Mouse (Mus musculus): ENCODE measurements around the gene Olfr1419.
"Not testable (repeated sequence)": the region's sequence is repeated elsewhere in the genome, so short reads cannot be mapped to it uniquely, and the experiment has no call there.

The Olfr1419 gene

GRCm38 (mm10) chr19:11875006-11875405, at the start of gene Olfr1419:
Olfr1419 (minus strand) TSS chr19:11875106.
- no peak for DNase-seq (ENCODE audit: low spot score)

- not testable (repeated sequence) for DNase-seq (ENCODE audit: low spot score)
Measured at GRCm38 (mm10) chr19:11922515-11922914, 47.6 kb upstream of the Olfr1419 start.

- DNase-seq (ENCODE audit: low spot score), result no peak
Measured at GRCm38 (mm10) chr19:11922068-11922467, 47.2 kb upstream of the Olfr1419 start.

- no peak for DNase-seq (ENCODE audit: low spot score)
Measured at GRCm38 (mm10) chr19:11915804-11916203, 40.9 kb upstream of the Olfr1419 start.

GRCm38 (mm10) chr19:11912533-11913121, 37.7 kb upstream of the Olfr1419 start:
- DNase-seq (ENCODE audit: low spot score), result peak; percentile 25

GRCm38 (mm10) chr19:11912037-11912532, 37.2 kb upstream of the Olfr1419 start, which contains the start of gene Patl1:
Patl1 (plus strand) TSS chr19:11912399.
- DNase-seq (ENCODE audit: low spot score), result peak; percentile 88

- peak; percentile 2 for DNase-seq (ENCODE audit: low spot score)
Measured at GRCm38 (mm10) chr19:11911603-11912002, 36.7 kb upstream of the Olfr1419 start.

- DNase-seq (ENCODE audit: low spot score), result no peak
Measured at GRCm38 (mm10) chr19:11911021-11911420, 36.1 kb upstream of the Olfr1419 start.

GRCm38 (mm10) chr19:11886265-11886664, 11.4 kb upstream of the Olfr1419 start, which contains the start of gene Olfr1420:
Olfr1420 (plus strand) TSS chr19:11886565.
- DNase-seq (ENCODE audit: low spot score), result no peak

- DNase-seq (ENCODE audit: low spot score), result not testable (repeated sequence)
Measured at GRCm38 (mm10) chr19:11878404-11878803, 3.5 kb upstream of the Olfr1419 start.

- DNase-seq (ENCODE audit: low spot score), result no peak
Measured at GRCm38 (mm10) chr19:11867837-11868236, 7.1 kb downstream of the Olfr1419 start.

- no peak for DNase-seq (ENCODE audit: low spot score)
Measured at GRCm38 (mm10) chr19:11860966-11861365, 13.9 kb downstream of the Olfr1419 start, which contains the start of gene Olfr1418. Olfr1418 (minus strand) TSS chr19:11861066.

- DNase-seq (ENCODE audit: low spot score), result no peak
Measured at GRCm38 (mm10) chr19:11856506-11856905, 18.4 kb downstream of the Olfr1419 start.

GRCm38 (mm10) chr19:11854821-11855220, 20.1 kb downstream of the Olfr1419 start:
- no peak for DNase-seq (ENCODE audit: low spot score)

GRCm38 (mm10) chr19:11852652-11853051, 22.3 kb downstream of the Olfr1419 start:
- DNase-seq (ENCODE audit: low spot score), result no peak

- DNase-seq (ENCODE audit: low spot score), result no peak
Measured at GRCm38 (mm10) chr19:11846333-11846732, 28.6 kb downstream of the Olfr1419 start.

GRCm38 (mm10) chr19:11839119-11839518, 35.8 kb downstream of the Olfr1419 start, which contains the start of gene Olfr1417:
Olfr1417 (minus strand) TSS chr19:11839219.
- DNase-seq (ENCODE audit: low spot score), result no peak

- no peak for DNase-seq (ENCODE audit: low spot score)
Measured at GRCm38 (mm10) chr19:11823346-11824065, 51.4 kb downstream of the Olfr1419 start.

- no peak for DNase-seq (ENCODE audit: low spot score)
Measured at GRCm38 (mm10) chr19:11820211-11820610, 54.7 kb downstream of the Olfr1419 start.

GRCm38 (mm10) chr19:11819800-11820199, 55.1 kb downstream of the Olfr1419 start:
- DNase-seq (ENCODE audit: low spot score), result peak; percentile 67

GRCm38 (mm10) chr19:11819143-11819700, 55.7 kb downstream of the Olfr1419 start, which contains the start of gene Stx3:
Stx3 (minus strand) TSS chr19:11819403.
- DNase-seq (ENCODE audit: low spot score), result no peak

Data from ovary, postnatal 10 days (tissue).